Mouse (Mus musculus): ENCODE data around the gene Ephb3. TPM values are rescaled to one million over a fixed set of nuclear protein-coding genes. Genes with fewer than 3 reads are reported as not detected.
"Not testable (repeated sequence)": the region's sequence is repeated elsewhere in the genome, so short reads cannot be mapped to it uniquely, and the experiment has no call there.

Ephb3 gene
- 3.1 and 4.1 TPM in 2 replicates for polyA plus RNA-seq (2014; fragmentation: Nextera tagmentation; extraction: Ambion mirVana)

- DNase-seq (ENCODE audit: low spot score) = peak; percentile 100
Observed at GRCm38 (mm10) chr16:21204367-21205092, at the start of gene Ephb3. Gene Ephb3 (plus strand): TSS chr16:21204755.

DNA sequence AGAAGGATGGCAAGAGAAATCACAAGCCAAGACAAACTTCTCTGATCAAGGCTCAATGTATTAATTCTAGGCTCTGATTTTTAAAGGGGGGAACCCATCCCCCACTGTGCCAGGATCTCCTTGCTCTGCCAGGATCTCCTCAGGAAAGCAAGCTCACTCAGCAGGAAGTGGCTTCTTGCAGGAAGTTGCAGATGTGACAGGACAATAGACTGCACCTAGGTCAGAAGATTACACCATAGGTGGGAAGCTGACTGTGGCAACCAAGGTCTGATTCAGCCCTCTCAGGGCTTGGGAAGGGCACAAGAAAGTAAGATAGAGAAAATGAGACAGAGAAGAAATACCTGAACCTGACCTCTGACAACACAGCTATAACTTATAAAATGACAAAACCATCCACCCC lies 48.3 kb upstream of the Ephb3 start:
- H3K27me3 ChIP-seq (replicated peaks; ENCODE audit: control insufficient read depth, insufficient read depth, low read length); H3K36me3 ChIP-seq (ENCODE audit: control insufficient read depth, insufficient read depth, low read length); DNase-seq (ENCODE audit: low spot score); H3K4me3 ChIP-seq (ENCODE audit: low read depth, low read length); H3K9me3 ChIP-seq (replicated peaks; ENCODE audit: control insufficient read depth, low read length); H3K4me1 ChIP-seq (ENCODE audit: control insufficient read depth, insufficient read depth, low read length); H3K4me2 ChIP-seq (ENCODE audit: low read length); ATAC-seq; H3K9ac ChIP-seq (ENCODE audit: low read length); H3K27ac ChIP-seq (ENCODE audit: low read depth, low read length): not testable (repeated sequence)

More at GRCm38 (mm10) chr16:21204367-21205092, at the start of gene Ephb3:
- Histone ChIP-seq H3K27ac (ENCODE audit: low read depth, low read length) (peak within 1 kb of the TSS; percentile 39; the same call in 1 of the 2 replicates), H3K36me3 (ENCODE audit: control insufficient read depth, insufficient read depth, low read length) (no peaks in the 10 kb centered on the region), H3K9me3 (replicated peaks; ENCODE audit: control insufficient read depth, low read length) (no peaks in the 10 kb centered on the region), H3K4me2 (ENCODE audit: low read length) (peak within 1 kb of the TSS; percentile 68), H3K9ac (ENCODE audit: low read length) (peak within 1 kb of the TSS; percentile 80), H3K4me1 (ENCODE audit: control insufficient read depth, insufficient read depth, low read length) (no peaks in the 10 kb centered on the region; the same call in 1 of the 2 replicates), H3K27me3 (replicated peaks; ENCODE audit: control insufficient read depth, insufficient read depth, low read length) (no peaks in the 10 kb centered on the region), H3K4me3 (ENCODE audit: low read depth, low read length) (peak within 1 kb of the TSS; percentile 63)
- under 1% methylated on average over 51 of the region's 51 CpGs for WGBS
- ATAC-seq = peak; percentile 98

DNA sequence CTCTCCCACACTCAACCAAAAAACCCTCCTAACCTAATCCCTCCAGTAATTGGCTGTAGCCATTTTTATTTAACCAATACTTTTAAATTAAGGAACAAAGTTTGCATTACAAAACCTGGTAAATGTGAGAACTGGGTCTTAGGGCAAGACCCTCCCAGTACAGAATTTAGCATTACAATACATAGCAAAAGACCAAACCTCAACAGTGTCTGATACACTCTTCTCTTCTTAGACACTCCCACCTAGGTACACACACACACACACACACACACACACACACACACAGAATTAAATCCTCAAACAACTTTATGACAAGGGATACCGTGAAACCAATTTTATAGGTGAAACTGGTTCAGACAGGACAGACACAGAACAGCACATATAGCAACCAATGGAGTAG lies 45.3 kb upstream of the Ephb3 start:
- not testable (repeated sequence) for H3K4me1 ChIP-seq (ENCODE audit: control insufficient read depth, insufficient read depth, low read length); H3K27me3 ChIP-seq (replicated peaks; ENCODE audit: control insufficient read depth, insufficient read depth, low read length); ATAC-seq; H3K36me3 ChIP-seq (ENCODE audit: control insufficient read depth, insufficient read depth, low read length); DNase-seq (ENCODE audit: low spot score); H3K4me2 ChIP-seq (ENCODE audit: low read length); H3K4me3 ChIP-seq (ENCODE audit: low read depth, low read length); H3K9ac ChIP-seq (ENCODE audit: low read length); H3K9me3 ChIP-seq (replicated peaks; ENCODE audit: control insufficient read depth, low read length); H3K27ac ChIP-seq (ENCODE audit: low read depth, low read length)
- WGBS = 79% methylated on average over 1 of the region's 1 CpGs

GRCm38 (mm10) chr16:21163423-21163822 lies 41.1 kb upstream of the Ephb3 start:
- H3K27ac ChIP-seq (ENCODE audit: low read depth, low read length); H3K4me1 ChIP-seq (ENCODE audit: control insufficient read depth, insufficient read depth, low read length); H3K4me3 ChIP-seq (ENCODE audit: low read depth, low read length); H3K9ac ChIP-seq (ENCODE audit: low read length); ATAC-seq; H3K27me3 ChIP-seq (replicated peaks; ENCODE audit: control insufficient read depth, insufficient read depth, low read length); H3K36me3 ChIP-seq (ENCODE audit: control insufficient read depth, insufficient read depth, low read length); DNase-seq (ENCODE audit: low spot score); H3K4me2 ChIP-seq (ENCODE audit: low read length); H3K9me3 ChIP-seq (replicated peaks; ENCODE audit: control insufficient read depth, low read length): not testable (repeated sequence)
- WGBS = 95% methylated on average over 3 of the region's 3 CpGs

DNA sequence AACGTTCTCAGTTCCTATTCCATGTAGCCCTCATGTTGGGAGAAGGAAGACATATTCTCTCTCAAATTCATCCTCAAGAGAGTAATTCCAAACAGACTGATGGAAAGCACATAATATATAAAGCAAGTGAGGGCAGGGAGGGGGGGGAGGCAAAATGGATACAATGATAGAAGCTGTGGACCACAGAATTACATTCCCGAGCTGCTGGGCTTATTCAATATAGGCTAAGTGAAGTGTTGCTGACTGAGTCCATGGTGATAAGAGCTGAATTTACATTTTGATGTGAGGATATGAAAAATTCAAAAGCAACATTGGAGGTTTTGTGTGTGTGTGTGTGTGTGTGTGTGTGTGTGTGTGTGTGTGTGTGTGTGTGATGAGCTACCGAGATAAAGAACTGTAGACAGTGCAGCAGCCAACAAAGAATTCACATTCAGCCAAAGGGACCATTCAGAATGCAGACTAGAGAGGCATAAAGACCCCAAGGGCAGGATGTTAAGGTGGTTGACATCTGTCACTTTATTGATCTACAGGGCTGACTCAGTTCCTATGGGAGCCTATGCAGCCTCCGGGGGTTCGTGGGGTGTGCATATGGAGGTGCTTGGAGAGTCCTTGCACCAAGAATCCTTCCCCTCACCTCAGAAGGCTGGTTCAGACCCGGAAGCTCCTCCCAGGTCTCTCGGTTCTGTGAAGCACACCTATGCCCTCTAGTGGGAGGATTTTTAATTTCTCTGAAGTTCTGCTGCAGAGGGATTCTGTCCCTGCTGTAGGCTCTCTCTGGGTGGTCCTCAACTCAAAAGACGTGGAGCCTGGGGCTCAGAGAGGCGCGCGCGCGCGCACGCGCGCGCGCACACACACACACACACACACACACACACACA lies 39.0 kb upstream of the Ephb3 start:
- peak; percentile 83 for ATAC-seq
- not testable (repeated sequence) for H3K4me2 ChIP-seq (ENCODE audit: low read length); H3K9ac ChIP-seq (ENCODE audit: low read length); H3K27ac ChIP-seq (ENCODE audit: low read depth, low read length); H3K9me3 ChIP-seq (replicated peaks; ENCODE audit: control insufficient read depth, low read length); H3K36me3 ChIP-seq (ENCODE audit: control insufficient read depth, insufficient read depth, low read length); DNase-seq (ENCODE audit: low spot score); H3K27me3 ChIP-seq (replicated peaks; ENCODE audit: control insufficient read depth, insufficient read depth, low read length); H3K4me1 ChIP-seq (ENCODE audit: control insufficient read depth, insufficient read depth, low read length); H3K4me3 ChIP-seq (ENCODE audit: low read depth, low read length)
- 13% methylated on average over 17 of the region's 19 CpGs for WGBS

DNA sequence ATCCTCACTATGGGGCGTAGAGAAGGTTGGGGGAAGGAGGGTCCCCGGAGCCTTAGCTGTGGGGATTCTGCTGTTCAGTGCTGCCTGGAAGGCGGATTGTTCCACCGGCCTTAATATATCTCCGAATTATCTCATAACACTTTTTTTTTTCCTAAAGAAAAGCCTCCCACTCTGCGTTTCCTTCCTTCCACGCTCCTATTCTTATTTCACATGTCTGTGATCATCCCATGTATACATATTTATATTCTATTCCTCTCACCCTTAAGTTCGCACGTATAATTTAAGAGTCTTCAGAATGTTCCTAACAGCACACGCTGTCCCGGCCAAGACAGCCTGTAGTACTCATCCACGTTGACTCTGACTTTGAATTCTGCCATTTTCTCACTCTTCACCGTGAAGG lies 35.8 kb upstream of the Ephb3 start:
- Histone ChIP-seq H3K36me3 (ENCODE audit: control insufficient read depth, insufficient read depth, low read length) (no peaks in the 10 kb centered on the region), H3K9ac (ENCODE audit: low read length) (no peak overlapping the region), H3K4me2 (ENCODE audit: low read length) (no peak overlapping the region), H3K4me1 (ENCODE audit: control insufficient read depth, insufficient read depth, low read length) (no peaks in the 10 kb centered on the region), H3K4me3 (ENCODE audit: low read depth, low read length) (no peak overlapping the region), H3K9me3 (replicated peaks; ENCODE audit: control insufficient read depth, low read length) (no peaks in the 10 kb centered on the region), H3K27ac (ENCODE audit: low read depth, low read length) (no peak overlapping the region), H3K27me3 (replicated peaks; ENCODE audit: control insufficient read depth, insufficient read depth, low read length) (no peaks in the 10 kb centered on the region)
- WGBS = 88% methylated on average over 13 of the region's 13 CpGs
- ATAC-seq (no peak), DNase-seq (ENCODE audit: low spot score) (no peak)

- ATAC-seq = no peak
- WGBS = 20% methylated on average over 1 of the region's 1 CpGs
Observed at GRCm38 (mm10) chr16:21175236-21175635, 29.3 kb upstream of the Ephb3 start.

GRCm38 (mm10) chr16:21182108-21182507 lies 22.4 kb upstream of the Ephb3 start:
- ATAC-seq (no peak), DNase-seq (ENCODE audit: low spot score) (no peak)
- no peak overlapping the region for H3K4me3 ChIP-seq (ENCODE audit: low read depth, low read length)
- no peaks in the 10 kb centered on the region for H3K27me3 ChIP-seq (replicated peaks; ENCODE audit: control insufficient read depth, insufficient read depth, low read length)
- H3K36me3 ChIP-seq (ENCODE audit: control insufficient read depth, insufficient read depth, low read length) = no peaks in the 10 kb centered on the region
- WGBS = 80% methylated on average over 1 of the region's 1 CpGs
- H3K4me1 ChIP-seq (ENCODE audit: control insufficient read depth, insufficient read depth, low read length) = 0 out of 2 replicates have a peak, but pooled peaks cover 2% of the 10 kb centered on the region
- no peak overlapping the region for H3K27ac ChIP-seq (ENCODE audit: low read depth, low read length)
- H3K4me2 ChIP-seq (ENCODE audit: low read length) = no peak overlapping the region
- no peak overlapping the region for H3K9ac ChIP-seq (ENCODE audit: low read length)
- H3K9me3 ChIP-seq (replicated peaks; ENCODE audit: control insufficient read depth, low read length) = no peaks in the 10 kb centered on the region

More at GRCm38 (mm10) chr16:21175236-21175635, 29.3 kb upstream of the Ephb3 start:
- H3K36me3 ChIP-seq (ENCODE audit: control insufficient read depth, insufficient read depth, low read length) = no peaks in the 10 kb centered on the region
- no peaks in the 10 kb centered on the region for H3K9me3 ChIP-seq (replicated peaks; ENCODE audit: control insufficient read depth, low read length)
- H3K4me1 ChIP-seq (ENCODE audit: control insufficient read depth, insufficient read depth, low read length) = no peaks in the 10 kb centered on the region
- no peak overlapping the region for H3K27ac ChIP-seq (ENCODE audit: low read depth, low read length)
- H3K4me3 ChIP-seq (ENCODE audit: low read depth, low read length) = no peak overlapping the region
- no peak overlapping the region for H3K4me2 ChIP-seq (ENCODE audit: low read length)
- no peaks in the 10 kb centered on the region for H3K27me3 ChIP-seq (replicated peaks; ENCODE audit: control insufficient read depth, insufficient read depth, low read length)
- DNase-seq (ENCODE audit: low spot score) = no peak
- no peak overlapping the region for H3K9ac ChIP-seq (ENCODE audit: low read length)

- H3K9me3 ChIP-seq (replicated peaks; ENCODE audit: control insufficient read depth, low read length) = no peaks in the 10 kb centered on the region
- no peak overlapping the region for H3K9ac ChIP-seq (ENCODE audit: low read length)
- no peak overlapping the region for H3K4me2 ChIP-seq (ENCODE audit: low read length)
- ATAC-seq (no peak), DNase-seq (ENCODE audit: low spot score) (no peak)
- no peak overlapping the region for H3K27ac ChIP-seq (ENCODE audit: low read depth, low read length)
- 0 out of 2 replicates have a peak, but pooled peaks cover 2% of the 10 kb centered on the region for H3K4me1 ChIP-seq (ENCODE audit: control insufficient read depth, insufficient read depth, low read length)
- no peaks in the 10 kb centered on the region for H3K36me3 ChIP-seq (ENCODE audit: control insufficient read depth, insufficient read depth, low read length)
- H3K27me3 ChIP-seq (replicated peaks; ENCODE audit: control insufficient read depth, insufficient read depth, low read length) = no peaks in the 10 kb centered on the region
- H3K4me3 ChIP-seq (ENCODE audit: low read depth, low read length) = no peak overlapping the region
Observed at GRCm38 (mm10) chr16:21184697-21185096, 19.9 kb upstream of the Ephb3 start.

All from forebrain, embryonic 14.5 days (tissue).